Mouse (Mus musculus): Measurements from ENCODE around the gene Rtn2.

- TF ChIP-seq CTCF (IDR thresholded peaks at IDR 0.05; ENCODE audit: borderline replicate concordance, insufficient read depth, low read length) (no peak), POLR2A (IDR thresholded peaks at IDR 0.05; ENCODE audit: low read depth, low read length) (no peak)
These were observed 41.4 kb upstream of the Rtn2 start for GRCm38 (mm10) chr7:19240905-19241463.

Measured in embryonic fibroblast, embryonic 13.5 days (primary cell).